12 mouse cellular contexts compared by ENCODE assay signal in genomic region chr5:32607776-32608355, GRCm38 (mm10). TPM values are rescaled to one million over a fixed set of nuclear protein-coding genes. Genes with fewer than 3 reads are reported as not detected.
DNase-seq lines count a peak whose midpoint lies in the region; ATAC-seq and TF ChIP-seq lines count a peak whose summit lies in the region.
"Had no signal": no experiment of that assay in that cellular context is flagged by ENCODE, and none has a peak within 500 bp of the region (broad histone marks: within the 10 kb centered on the region; RNA-seq: fewer than 3 reads in every experiment).

No protein-coding gene starts in this region.

- H3K9me3 ChIP-seq in embryonic facial prominence, embryonic 13.5 days: no peaks in the 10 kb centered on the region
- H3K9me3 ChIP-seq in embryonic facial prominence, embryonic 10.5 days: no peaks in the 10 kb centered on the region
- no peaks in the 10 kb centered on the region for H3K9me3 ChIP-seq in lung, postnatal 0 days (ENCODE audit: low read length)
- H3K9me3 ChIP-seq in forebrain, embryonic 16.5 days (ENCODE audit: control insufficient read depth, low read length): no peaks in the 10 kb centered on the region
- H3K9me3 ChIP-seq: hindbrain, embryonic 13.5 days; limb, embryonic 13.5 days had no signal

- no peak for TF ChIP-seq CTCF in lung, postnatal 0 days (IDR thresholded peaks at IDR 0.05)

- no peak for TF ChIP-seq EP300 in lung, postnatal 0 days (IDR thresholded peaks at IDR 0.05)

- DNase-seq in embryonic facial prominence, embryonic 10.5 days (ENCODE audit: low spot score): no peak
- peak; percentile 43 for DNase-seq in adrenal gland, postnatal 10 days
- DNase-seq in heart, postnatal 4 days: peak; percentile 26
- DNase-seq in lung, postnatal 0 days (ENCODE audit: low spot score): peak; percentile 47
- no peak for DNase-seq in left cerebral cortex, adult 9 months (ENCODE audit: low spot score in 2 of 2)
- DNase-seq in left cerebral cortex, adult 8-10 months (ENCODE audit: low spot score in 2 of 2): no peak
- DNase-seq: B cell, adult 2 months; right cerebral cortex, postnatal 25 days had no signal

- no peak overlapping the region for H3K9ac ChIP-seq in embryonic facial prominence, embryonic 13.5 days
- H3K9ac ChIP-seq in lung, postnatal 0 days (replicated peaks; ENCODE audit: low read depth): no peak overlapping the region
- no peak overlapping the region for H3K9ac ChIP-seq in forebrain, embryonic 16.5 days (replicated peaks; ENCODE audit: low read depth, low read length)
- H3K9ac ChIP-seq: hindbrain, embryonic 13.5 days; limb, embryonic 13.5 days had no signal

- H3K4me3 ChIP-seq in embryonic facial prominence, embryonic 13.5 days: no peak overlapping the region
- H3K4me3 ChIP-seq in embryonic facial prominence, embryonic 10.5 days: no peak overlapping the region
- no peak overlapping the region for H3K4me3 ChIP-seq in lung, postnatal 0 days (ENCODE audit: low read depth, low read length)
- H3K4me3 ChIP-seq in forebrain, embryonic 16.5 days (replicated peaks; ENCODE audit: low read length): no peak overlapping the region
- H3K4me3 ChIP-seq: hindbrain, embryonic 13.5 days; limb, embryonic 13.5 days had no signal

- H3K27ac ChIP-seq in embryonic facial prominence, embryonic 13.5 days: 0 out of 2 replicates have a peak overlapping the region, but pooled peaks have one; percentile 1
- no peak overlapping the region for H3K27ac ChIP-seq in embryonic facial prominence, embryonic 10.5 days (replicated peaks)
- peak overlapping the region; percentile 66; the same call in 1 of the 2 replicates for H3K27ac ChIP-seq in lung, postnatal 0 days (ENCODE audit: low read length)
- no peak overlapping the region for H3K27ac ChIP-seq in forebrain, embryonic 16.5 days (ENCODE audit: low read length)
- H3K27ac ChIP-seq: hindbrain, embryonic 13.5 days; limb, embryonic 13.5 days had no signal

- H3K36me3 ChIP-seq in embryonic facial prominence, embryonic 13.5 days: no peaks in the 10 kb centered on the region
- H3K36me3 ChIP-seq in embryonic facial prominence, embryonic 10.5 days (replicated peaks): no peaks in the 10 kb centered on the region
- no peaks in the 10 kb centered on the region for H3K36me3 ChIP-seq in lung, postnatal 0 days (ENCODE audit: insufficient read depth, low read length)
- H3K36me3 ChIP-seq in forebrain, embryonic 16.5 days (ENCODE audit: control insufficient read depth, insufficient read depth): no peaks in the 10 kb centered on the region
- H3K36me3 ChIP-seq: hindbrain, embryonic 13.5 days; limb, embryonic 13.5 days had no signal

- whole genome bisulfite sequencing in embryonic facial prominence, embryonic 13.5 days: 27% methylated on average over 2 of the region's 2 CpGs
- 36% methylated on average over 2 of the region's 2 CpGs for WGBS in embryonic facial prominence, embryonic 10.5 days
- WGBS in lung, postnatal 0 days: 20% methylated on average over 2 of the region's 2 CpGs
- WGBS in forebrain, embryonic 16.5 days: 53% methylated on average over 2 of the region's 2 CpGs

- no peak overlapping the region for H3K4me2 ChIP-seq in embryonic facial prominence, embryonic 13.5 days
- H3K4me2 ChIP-seq in lung, postnatal 0 days (replicated peaks; ENCODE audit: low read depth, low read length): no peak overlapping the region
- no peak overlapping the region for H3K4me2 ChIP-seq in forebrain, embryonic 16.5 days (ENCODE audit: low read length)
- H3K4me2 ChIP-seq: hindbrain, embryonic 13.5 days; limb, embryonic 13.5 days had no signal

- peaks cover 6% of the 10 kb centered on the region; the same call in 1 of the 2 replicates for H3K4me1 ChIP-seq in embryonic facial prominence, embryonic 13.5 days
- peaks cover 14% of the 10 kb centered on the region for H3K4me1 ChIP-seq in embryonic facial prominence, embryonic 10.5 days
- H3K4me1 ChIP-seq in lung, postnatal 0 days (ENCODE audit: insufficient read depth, low read depth, low read length): 0 out of 2 replicates have a peak, but pooled peaks cover 3% of the 10 kb centered on the region
- peaks cover 3% of the 10 kb centered on the region; the same call in 1 of the 2 replicates for H3K4me1 ChIP-seq in forebrain, embryonic 16.5 days (replicated peaks; ENCODE audit: control insufficient read depth, insufficient read depth, low read length)

- ATAC-seq in embryonic facial prominence, embryonic 13.5 days (ENCODE audit: insufficient number of reproducible peaks, insufficient read depth, low FRiP score, low TSS enrichment, low read depth): no peak
- peak; percentile 34; the same call in 1 of the 2 replicates for ATAC-seq in lung, postnatal 0 days
- ATAC-seq in forebrain, embryonic 16.5 days: no peak

- H3K27me3 ChIP-seq in embryonic facial prominence, embryonic 13.5 days: no peaks in the 10 kb centered on the region
- H3K27me3 ChIP-seq in embryonic facial prominence, embryonic 10.5 days (replicated peaks; ENCODE audit: low read depth, poor library complexity, severe bottlenecking): no peaks in the 10 kb centered on the region
- H3K27me3 ChIP-seq in lung, postnatal 0 days (replicated peaks; ENCODE audit: insufficient read depth, low read length): no peaks in the 10 kb centered on the region
- no peaks in the 10 kb centered on the region for H3K27me3 ChIP-seq in forebrain, embryonic 16.5 days (replicated peaks; ENCODE audit: control insufficient read depth, insufficient read depth, low read length)
- H3K27me3 ChIP-seq: hindbrain, embryonic 13.5 days; limb, embryonic 13.5 days had no signal

RNA-seq across cellular contexts. Expression of gene Yes1, which starts 3.1 kb away (rescaled TPM):
- polyA plus RNA-seq in embryonic facial prominence, embryonic 13.5 days (2015; fragmentation: Nextera tagmentation; extraction: Ambion mirVana): 32.6 and 34.0 TPM in 2 replicates
- 29.3 and 30.6 TPM in 2 replicates for polyA plus RNA-seq in embryonic facial prominence, embryonic 10.5 days (2016; fragmentation: Nextera tagmentation; extraction: Ambion mirVana)
- 10 to 100 TPM; 43.1 to 44.3 TPM for total RNA-seq in adrenal gland, postnatal 10 days (2021)
- total RNA-seq in heart, postnatal 4 days (2021): 10 to 100 TPM; 32.1 to 34.0 TPM
- 28.5 and 35.5 TPM in 2 replicates for polyA plus RNA-seq in lung, postnatal 0 days (2015; fragmentation: Nextera tagmentation; extraction: Ambion mirVana)
- polyA plus RNA-seq in forebrain, embryonic 16.5 days (2015; fragmentation: Nextera tagmentation; extraction: Ambion mirVana): 20.6 and 23.8 TPM in 2 replicates
- total RNA-seq in left cerebral cortex, adult 8-10 months (2022): 10 to 100 TPM; 13.0 to 15.5 (median 14.3) TPM

Comparison
In these comparisons a context has a peak if more than half of its experiments do, and no peak if none do; other contexts are left out.
1. H3K27ac ChIP-seq: peak in embryonic facial prominence, embryonic 13.5 days (single experiment) and lung, postnatal 0 days (single experiment); none in embryonic facial prominence, embryonic 10.5 days (single experiment) and forebrain, embryonic 16.5 days (single experiment).
2. DNase-seq: peak in adrenal gland, postnatal 10 days (single experiment), heart, postnatal 4 days (single experiment) and lung, postnatal 0 days (single experiment); none in embryonic facial prominence, embryonic 10.5 days (single experiment), left cerebral cortex, adult 9 months (0 of 2) and left cerebral cortex, adult 8-10 months (0 of 2).